Mouse (Mus musculus): ENCODE data around the gene Nsg1.
A peak's percentile ranks its signal among the peaks of the same experiment; 100 is the strongest.

Gene Nsg1

DNA sequence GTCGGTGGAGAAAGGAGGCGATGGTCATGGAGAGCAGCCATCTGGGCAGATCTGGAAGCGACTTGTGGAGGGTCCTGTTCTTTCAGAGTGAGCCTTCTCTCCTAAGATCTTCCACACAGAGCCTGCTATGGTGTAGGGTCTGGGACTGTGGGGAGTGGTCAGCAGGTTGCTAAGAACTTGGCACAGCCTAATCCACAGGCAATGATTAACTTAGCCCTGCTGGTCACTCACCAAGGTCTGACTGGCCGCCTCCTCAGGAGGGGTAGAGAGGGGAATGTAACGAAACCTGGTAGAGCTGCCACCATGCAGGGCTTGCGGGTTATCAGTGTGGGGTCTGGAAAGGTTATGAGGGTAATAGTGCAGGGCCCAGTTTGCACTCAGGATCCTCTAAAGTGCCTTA lies 18.8 kb downstream of the Nsg1 start:
- no peak for DNase-seq (ENCODE audit: low spot score)

DNA sequence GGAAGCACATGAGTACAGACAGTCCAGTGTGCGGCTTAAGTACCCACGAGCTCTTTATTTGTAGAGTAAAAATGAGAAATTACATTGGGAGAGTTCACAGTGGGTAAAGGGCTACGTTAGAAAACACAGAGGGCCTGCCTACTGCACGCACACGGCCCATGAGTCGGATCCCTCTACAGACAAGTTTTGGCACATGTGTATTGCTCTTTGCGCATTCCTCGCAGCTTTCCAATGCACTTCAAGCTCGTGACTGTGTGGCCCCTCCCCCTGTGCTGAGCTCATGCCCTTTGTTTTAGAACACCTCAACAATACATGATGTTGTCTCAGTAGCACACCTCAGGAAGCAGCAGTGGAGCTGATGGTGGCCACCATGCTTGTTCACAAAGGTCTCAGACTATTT lies 22.5 kb downstream of the Nsg1 start:
- no peak for DNase-seq (ENCODE audit: low spot score)

DNA sequence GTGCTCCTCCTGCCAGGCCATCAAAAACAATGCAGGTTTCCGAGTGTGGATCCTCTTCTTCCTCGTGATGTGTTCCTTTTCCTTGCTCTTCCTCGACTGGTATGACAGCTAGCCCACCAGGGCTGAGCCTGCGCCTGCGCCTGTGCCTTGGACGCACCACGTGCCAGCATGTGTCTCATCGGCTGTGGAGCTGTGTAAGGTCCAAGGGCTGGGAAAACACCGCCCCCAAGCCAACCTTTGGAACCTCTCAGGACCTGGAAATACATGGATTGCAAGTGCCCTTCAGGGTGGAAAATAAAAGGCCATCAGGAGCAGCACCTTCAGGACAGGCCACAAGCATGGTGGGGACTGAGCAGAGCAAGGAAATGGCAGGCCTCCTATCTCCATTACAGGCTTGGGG lies 23.5 kb downstream of the Nsg1 start:
- no peak for DNase-seq (ENCODE audit: low spot score)

DNA sequence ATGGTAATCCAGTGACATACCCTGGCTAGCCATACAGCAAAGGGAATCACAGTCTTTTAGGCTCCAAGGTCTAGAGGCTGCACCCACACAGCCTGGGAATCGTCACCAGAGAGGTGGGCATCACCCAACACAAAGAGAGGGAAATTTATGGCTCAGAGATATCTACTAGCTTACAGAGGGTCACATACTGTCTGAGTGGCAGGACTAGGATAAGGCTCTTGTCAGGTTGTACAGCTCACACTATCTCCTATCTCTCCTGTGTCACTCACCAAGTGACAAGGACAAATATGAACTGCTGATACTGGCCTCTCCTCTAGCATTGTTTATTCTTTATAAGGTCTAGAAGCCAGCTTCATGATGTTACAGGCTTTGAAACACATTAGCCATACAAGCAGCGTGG lies 30.4 kb downstream of the Nsg1 start:
- DNase-seq (ENCODE audit: low spot score) = no peak

DNA sequence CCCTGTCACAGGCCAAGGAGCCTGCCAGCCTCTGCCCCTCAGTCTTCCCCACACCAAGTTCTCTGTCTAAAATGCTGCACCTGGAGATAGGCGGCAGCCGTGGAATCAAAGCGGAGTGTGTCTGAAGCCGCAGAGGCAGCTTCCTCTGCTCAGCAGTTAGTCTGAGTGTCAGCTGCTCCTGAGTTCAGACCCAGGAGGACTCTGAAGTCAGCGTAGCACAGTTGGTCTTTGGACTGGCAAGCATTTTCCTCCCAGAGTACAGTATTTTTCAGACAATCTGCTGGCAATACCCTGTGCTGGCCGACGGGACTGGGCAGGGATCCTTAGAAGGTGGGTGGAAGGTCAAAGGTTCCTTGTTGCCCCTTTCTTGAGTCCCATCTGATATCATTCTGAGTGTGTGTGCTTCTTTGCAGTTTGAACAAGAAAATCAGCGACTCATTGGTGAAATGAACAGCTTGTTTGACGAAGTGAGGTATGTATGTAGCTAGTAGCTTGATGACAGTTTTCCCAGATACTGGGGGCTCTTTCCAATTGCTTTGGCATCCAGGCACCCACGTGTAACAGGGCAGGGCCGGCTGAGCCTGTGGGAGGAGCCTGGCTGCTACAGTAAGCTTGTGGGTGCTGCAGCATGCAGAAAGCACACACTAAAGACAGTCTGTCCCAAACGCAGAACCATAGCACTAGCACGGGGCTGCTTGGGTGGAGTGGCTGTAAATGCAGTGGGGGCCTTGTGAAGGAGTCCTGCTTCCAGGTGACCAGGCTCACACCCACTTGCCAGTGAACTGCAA lies 33.0 kb downstream of the Nsg1 start:
- DNase-seq (ENCODE audit: low spot score) = no peak

DNA sequence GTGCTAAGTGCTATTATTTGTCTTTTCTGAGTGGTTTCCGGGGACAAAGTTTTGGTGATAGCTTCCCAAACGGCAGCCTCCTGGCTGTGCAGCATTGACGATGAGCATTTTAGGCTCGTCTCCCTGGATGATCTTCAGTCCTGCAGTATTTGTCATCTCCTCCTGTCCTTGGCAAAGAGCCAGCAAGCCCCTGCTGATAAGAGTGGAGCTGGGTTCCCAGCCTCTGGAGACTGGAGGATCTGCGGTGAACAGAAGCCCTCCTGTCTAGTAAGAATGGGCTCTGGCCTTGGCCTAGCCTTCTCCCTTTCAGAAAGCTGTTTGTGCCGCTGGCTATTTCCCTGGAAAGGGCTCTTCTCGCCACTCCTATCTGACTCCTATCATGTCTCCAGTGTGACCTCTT lies 38.0 kb downstream of the Nsg1 start:
- DNase-seq (ENCODE audit: low spot score) = no peak

DNA sequence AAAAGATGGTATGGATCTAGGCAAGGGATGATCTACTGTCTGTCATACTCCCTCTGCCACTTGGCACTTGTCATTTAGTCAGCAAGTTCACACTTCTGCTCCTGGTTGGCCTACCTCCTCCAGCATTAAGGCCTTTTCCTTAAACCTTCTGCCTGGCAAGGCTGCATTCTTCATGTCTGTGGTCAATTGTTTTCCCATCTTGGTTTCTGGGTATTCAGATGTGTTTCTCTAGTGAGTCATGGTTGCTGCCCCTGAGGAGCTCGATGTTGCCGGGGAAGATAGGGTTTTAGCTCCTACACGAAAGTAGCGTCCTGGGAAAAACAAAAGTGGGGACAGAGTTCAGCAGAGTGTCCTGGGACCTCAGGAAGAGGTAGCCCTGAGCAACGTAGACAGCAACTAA lies 40.4 kb downstream of the Nsg1 start:
- DNase-seq (ENCODE audit: low spot score) = no peak

DNA sequence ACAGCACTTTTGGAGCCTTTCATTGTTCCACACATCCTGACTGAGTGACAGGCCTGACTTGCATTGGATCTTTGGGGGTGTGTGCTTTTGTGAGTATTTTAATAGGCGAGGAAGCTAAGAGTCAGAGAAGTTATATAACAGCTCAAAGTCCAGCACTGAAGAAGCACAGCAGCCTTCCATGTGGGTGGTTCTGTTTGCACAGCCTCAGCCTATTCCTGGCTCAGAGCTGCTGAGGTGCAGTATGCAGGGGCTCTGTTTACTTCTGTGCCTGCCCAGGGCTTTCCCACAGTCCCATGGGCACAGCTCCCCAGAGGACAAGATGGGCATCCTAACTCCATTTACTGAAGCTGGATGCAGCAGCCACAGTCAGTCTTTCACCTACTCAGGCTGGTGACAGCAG lies 42.7 kb downstream of the Nsg1 start:
- no peak for DNase-seq (ENCODE audit: low spot score)

DNA sequence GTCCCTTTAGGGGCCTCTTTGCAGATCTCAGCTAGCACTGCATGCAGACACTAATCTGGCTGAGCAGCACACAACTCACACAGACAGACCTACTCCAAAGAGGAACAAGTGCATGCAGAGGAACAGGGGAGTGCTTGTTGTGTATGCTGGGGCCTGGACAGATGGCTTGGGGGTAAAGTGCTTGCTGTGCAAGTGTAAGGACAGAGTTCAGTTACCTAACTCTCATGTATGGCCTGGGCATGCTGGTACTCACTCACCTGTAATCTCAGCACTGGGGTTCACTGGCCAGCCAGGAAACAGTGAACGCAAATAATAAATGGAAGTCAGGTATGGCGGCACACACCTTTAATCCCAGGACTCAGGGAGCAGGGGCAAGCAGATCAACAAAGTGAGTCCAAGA lies 45.2 kb downstream of the Nsg1 start:
- no peak for DNase-seq (ENCODE audit: low spot score)

DNA sequence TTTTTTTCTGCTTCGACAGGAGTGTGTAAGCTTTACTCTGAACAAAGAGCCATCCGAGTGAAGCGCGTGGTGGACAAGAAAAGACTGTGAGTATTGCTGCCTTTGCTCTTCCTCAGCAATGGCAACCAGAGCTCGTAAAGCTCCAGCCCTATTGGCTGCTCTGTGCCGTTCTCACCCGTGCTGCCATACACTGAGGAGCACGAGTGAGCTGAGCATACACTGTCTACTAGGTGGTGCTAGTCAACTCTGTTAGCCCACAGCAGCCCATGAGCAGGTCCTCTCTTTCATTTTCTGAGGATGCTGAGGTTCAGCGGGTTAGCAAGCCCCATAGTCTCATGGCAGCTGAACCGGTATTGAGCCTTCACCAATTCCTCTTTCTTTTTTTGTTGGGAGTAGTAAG lies 52.9 kb downstream of the Nsg1 start:
- no peak for DNase-seq (ENCODE audit: low spot score)

DNA sequence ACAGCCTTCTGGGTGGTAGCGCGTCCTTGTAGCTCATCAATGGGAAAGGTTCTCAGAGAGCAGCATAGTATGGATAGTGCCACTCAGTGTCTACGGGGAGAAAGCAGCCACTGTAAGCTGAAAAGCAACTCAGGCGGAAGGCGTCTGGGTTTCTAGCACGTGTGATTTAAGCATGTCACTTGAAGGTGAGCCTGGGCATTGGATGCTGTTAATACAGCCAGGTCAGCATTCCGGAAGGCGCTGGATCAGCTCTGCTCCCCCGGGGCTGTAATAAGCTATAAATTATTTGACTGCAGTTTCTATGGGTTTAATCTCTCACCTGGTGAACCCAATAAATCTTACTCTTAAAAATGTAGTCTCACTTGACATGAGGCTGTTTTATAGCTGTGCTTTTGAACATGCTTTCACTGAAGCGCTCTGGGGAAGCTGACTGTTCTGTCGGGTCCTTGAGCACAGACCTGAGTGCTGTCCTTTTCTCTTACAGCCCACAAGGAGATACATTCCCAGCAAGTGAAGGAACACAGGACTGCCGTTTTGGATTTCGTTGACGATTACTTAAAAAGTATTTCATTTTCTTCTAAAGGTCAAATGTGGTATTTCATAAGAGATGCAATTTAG lies 53.5 kb downstream of the Nsg1 start:
- DNase-seq (ENCODE audit: low spot score) = no peak

DNA sequence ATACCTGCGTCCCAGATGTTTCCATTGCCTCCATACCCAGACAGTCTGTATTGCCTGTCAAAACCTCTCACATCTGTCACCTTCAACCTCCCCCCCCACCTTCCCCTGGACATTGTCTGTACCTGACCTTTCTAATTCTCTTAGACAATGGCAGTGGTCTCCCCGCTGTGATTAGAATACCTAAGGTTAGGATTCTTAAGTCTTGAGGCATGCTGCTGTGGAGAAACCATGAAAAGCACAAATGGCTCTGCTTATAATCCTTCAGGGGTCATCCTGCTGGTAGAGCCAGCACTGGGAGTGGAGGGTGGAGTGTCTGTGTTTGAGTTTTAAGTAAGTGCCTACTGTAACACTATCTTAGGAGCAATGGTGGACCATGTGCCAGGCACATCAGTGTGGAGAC lies 56.8 kb downstream of the Nsg1 start:
- DNase-seq (ENCODE audit: low spot score) = no peak

DNA sequence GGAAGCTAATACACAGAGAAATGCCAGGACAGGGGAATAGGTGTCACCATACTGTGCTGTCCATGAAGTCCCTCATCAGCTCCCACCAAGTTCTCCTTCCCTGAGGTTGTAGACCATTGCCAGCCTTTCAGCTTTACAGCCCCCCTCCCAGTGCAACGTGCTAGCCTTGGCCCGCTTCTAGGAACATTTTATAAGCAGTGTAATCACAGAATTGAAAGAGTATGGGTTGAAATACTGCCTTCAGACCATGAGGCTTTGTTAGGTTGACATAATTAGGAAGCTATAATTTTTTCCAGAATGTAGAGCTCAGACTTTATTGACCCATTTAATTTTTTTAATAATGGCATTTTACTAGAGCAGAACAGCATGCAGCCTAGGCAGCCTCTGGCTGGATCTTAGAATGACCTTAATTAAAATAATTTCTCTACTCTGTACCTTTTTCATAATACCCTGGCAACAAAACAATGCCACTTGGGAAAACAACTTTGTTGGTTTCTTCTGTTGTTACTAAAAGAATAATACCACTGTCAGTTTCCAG lies 60.5 kb downstream of the Nsg1 start:
- no peak for DNase-seq (ENCODE audit: low spot score)

DNA sequence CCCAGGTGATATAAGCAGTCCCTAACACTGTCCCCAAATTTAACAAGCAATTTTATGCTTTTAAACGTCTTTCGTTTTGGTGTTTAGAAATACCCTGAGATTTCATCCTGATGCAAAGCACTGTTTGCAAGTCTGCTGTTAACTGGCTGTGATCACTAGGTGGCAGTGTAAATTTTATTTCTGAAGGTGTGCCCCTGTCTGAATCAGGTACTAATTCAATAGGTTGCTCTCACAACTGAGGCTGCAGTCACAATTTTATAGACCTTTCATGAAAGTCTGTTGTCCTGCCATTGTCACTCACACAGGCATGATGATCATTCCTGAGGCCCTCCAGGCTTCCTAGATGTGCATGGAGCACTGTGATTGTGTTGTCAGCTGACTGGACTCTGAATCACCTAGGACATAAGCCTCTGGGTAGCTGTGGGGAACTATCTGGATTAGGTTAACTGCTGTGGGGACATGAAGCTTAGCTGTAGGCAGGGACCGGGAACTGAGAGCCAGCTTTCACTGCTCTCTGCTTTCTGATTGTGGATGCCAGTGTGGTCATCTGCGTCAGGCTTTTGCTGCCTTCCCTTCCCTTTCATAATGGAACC lies 62.1 kb downstream of the Nsg1 start:
- DNase-seq (ENCODE audit: low spot score) = no peak

DNA sequence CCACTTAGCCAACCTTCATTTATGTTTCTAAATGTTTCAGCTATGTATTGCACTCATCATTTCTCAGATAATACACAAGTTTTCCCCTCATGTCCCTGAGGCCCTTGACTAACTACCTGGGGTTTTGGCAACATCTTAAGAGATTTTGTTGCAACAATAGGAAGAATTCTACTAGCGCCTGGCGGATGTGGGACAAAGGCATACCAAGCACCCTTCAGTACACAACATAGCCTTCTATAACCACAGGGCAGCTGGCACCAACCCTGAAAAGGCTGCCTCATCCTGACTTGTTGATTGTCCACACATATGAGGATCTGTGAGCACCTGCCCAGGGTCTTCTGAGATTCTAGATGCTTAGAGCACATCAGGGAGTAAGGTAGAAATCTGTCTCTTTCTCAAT lies 65.4 kb downstream of the Nsg1 start:
- DNase-seq (ENCODE audit: low spot score) = no peak

DNA sequence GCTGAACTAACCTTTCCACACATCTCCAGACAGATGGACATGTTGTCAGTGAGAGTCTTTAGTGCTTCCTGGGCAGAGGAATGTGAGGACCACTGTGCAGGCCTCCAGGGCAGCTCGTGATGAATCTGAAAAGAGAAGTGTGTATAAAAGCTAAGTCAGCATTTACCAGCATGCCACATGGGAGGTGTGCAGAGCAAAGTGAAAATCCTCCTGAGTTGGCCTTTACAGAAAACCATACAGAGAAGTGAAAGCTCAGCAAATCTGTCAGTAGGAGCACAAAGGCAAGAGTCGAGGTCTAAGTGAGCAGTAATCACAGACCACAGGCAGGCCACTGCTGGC lies 67.8 kb downstream of the Nsg1 start:
- DNase-seq (ENCODE audit: low spot score) = no peak

DNA sequence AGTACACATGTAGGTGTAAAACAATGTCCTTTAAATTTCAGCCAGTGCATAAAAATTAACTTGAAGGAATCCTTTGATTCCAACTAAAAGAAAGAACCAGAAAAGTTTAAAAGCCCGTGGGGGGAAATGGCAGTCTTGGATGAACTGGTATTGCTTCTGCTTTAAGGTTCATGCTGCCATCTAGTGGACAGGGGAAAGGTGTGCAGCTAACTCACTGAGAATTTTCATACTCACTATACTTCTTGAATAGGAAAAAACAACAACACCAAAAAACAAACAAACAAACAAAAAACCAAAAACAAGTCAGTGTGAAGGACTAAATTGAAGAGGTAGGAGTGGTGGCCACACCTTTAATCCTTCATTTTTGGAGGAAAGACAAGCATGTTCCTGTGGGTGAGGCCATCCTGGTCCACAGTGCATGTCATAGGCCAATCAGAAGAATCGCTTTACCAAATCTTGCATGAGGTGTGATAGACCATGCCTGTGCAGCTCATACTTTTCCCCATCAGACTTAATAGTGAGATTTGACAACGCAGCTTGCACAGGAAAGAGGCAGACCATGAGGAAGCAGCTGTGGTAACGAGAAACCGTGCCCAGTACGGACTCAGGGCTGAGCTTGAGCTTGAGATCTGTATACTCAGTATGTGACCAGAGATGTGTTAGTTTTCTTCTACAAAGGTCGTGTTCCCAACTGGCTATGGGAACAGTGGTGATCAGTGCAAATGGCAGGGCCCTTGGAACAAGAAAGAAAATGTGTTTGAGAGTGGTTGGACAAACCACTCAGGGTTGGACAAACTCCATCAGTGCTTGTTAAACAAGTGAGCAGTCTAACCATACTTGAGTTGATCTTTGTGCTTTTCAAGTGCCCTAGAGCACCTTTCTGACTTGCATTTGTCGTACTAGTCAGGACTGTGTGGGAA lies 68.4 kb downstream of the Nsg1 start:
- peak; percentile 21 for DNase-seq (ENCODE audit: low spot score)

DNA sequence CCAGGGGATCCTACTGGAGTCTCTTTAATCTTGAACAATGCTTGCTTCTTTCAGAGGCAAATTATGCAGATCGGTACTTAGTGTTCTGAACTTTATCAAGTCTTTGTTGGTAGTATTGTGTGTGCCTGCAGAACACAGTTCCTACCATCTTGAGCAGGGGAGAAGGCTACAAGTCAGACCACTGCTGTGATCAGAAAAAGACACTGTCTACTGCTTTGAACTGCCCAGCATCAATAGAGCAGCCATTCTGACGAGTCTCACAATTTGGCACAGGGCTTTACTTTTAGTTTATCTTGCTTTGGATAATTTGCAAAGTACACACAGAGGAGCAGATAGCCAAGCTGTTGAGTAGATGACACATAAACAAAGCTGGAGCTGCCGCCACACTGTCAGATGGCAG lies 69.1 kb downstream of the Nsg1 start:
- no peak for DNase-seq (ENCODE audit: low spot score)

DNA sequence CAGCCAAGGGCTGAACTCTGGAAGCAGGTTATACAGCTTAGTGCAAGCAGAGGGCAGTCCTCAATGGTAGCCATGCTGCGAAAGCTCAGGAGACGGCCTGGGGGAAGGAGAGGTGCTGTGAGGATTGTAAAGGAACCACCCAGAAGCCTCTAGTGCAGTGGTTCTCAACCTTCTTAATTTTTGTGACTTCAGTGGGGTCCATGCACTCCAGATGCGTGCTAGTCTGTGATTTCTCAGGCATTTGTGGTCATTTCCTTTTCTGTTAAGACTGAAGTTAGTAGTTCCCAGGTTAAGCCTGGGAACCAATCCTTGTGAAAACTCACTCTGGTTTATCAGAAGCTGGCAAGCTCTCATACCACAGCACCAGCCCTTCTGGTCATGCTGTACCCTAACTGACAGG lies 69.6 kb downstream of the Nsg1 start:
- DNase-seq (ENCODE audit: low spot score) = no peak
